Mouse (Mus musculus) neural tube, embryonic 14.5 days (tissue): Measurements from ENCODE around the gene Bmi1. TPM values are rescaled to one million over a fixed set of nuclear protein-coding genes. Genes with fewer than 3 reads are reported as not detected.

Source experiments
- ATAC-seq: fragments of 200-750 bp; cut with Nextera tagmentation; 2 replicates; pipeline ENCODE4 v1.8.0; 2017; ENCODE audit warnings: low read depth, mild to moderate bottlenecking, moderate TSS enrichment, moderate library complexity
- H3K27ac ChIP-seq: fragments of 300-500 bp; sonication (generic); 2 replicates; pipeline ENCODE4 v1.5.1; 2014; ENCODE audit warnings: low read depth, mild to moderate bottlenecking, control low read depth, low read length, moderate library complexity, mixed read lengths
- H3K27me3 ChIP-seq: fragments of 300-500 bp; sonication (generic); 2 replicates; pipeline ENCODE4 v1.6.1; 2014; ENCODE audit warnings: low read length; ENCODE audit not compliant: control insufficient read depth, insufficient read depth
- H3K36me3 ChIP-seq: fragments of 300-500 bp; sonication (generic); 2 replicates; pipeline ENCODE4 v1.6.1; 2014; ENCODE audit warnings: low read length, mixed read lengths; ENCODE audit not compliant: control insufficient read depth, insufficient read depth
- H3K4me1 ChIP-seq: fragments of 300-500 bp; sonication (generic); 2 replicates; pipeline ENCODE4 v1.6.1; 2014; ENCODE audit warnings: low read length; ENCODE audit not compliant: control insufficient read depth, insufficient read depth
- H3K4me2 ChIP-seq: fragments of 300-500 bp; sonication (generic); 2 replicates; pipeline ENCODE4 v1.6.1; 2014; ENCODE audit warnings: mild to moderate bottlenecking, low read depth, low read length, control low read depth
- H3K4me3 ChIP-seq: fragments of 300-500 bp; sonication (generic); 2 replicates; pipeline ENCODE4 v1.5.1; 2014; ENCODE audit warnings: low read depth, low read length, control low read depth, mixed read lengths
- H3K9ac ChIP-seq: fragments of 300-500 bp; sonication (generic); replicated peaks from 2 replicates; pipeline ENCODE4 v1.6.1; 2014; ENCODE audit warnings: low read depth, mild to moderate bottlenecking, control low read depth, low read length, mixed read lengths
- H3K9me3 ChIP-seq: fragments of 300-500 bp; sonication (generic); 2 replicates; pipeline ENCODE4 v1.6.1; 2016; ENCODE audit warnings: low read length; ENCODE audit not compliant: control insufficient read depth
- WGBS: fragments of 180-500 bp; shearing (Covaris S2); extraction: QIAGEN DNeasy Blood & Tissue Kit; methylation state at CpG from one replicate; pipeline ENCODE4 v1.1.7; 2014; 5-methylcytosine and 5-hydroxymethylcytosine counted together
- polyA plus RNA-seq: library from polyadenylated mRNA; unstranded; fragments of >200 nt; fragmentation: Nextera tagmentation; extraction: Ambion mirVana; gene quantifications from 2 replicates; pipeline ENCODE4 v1.2.1, GENCODE M21; 2014

Gene Bmi1
- polyA plus RNA-seq, 1 experiment from 2014 or later: 30.6 TPM

- H3K36me3 ChIP-seq: no peaks in the 10 kb centered on the region
- no peaks in the 10 kb centered on the region for H3K9me3 ChIP-seq
- whole genome bisulfite sequencing: under 1% methylated on average over 56 of the region's 56 CpGs
- no peak overlapping the region for H3K9ac ChIP-seq
- no peak overlapping the region for H3K4me3 ChIP-seq
- peak; percentile 52; the same call in 1 of the 2 replicates for ATAC-seq
- no peak overlapping the region for H3K4me2 ChIP-seq
- peaks cover 54% of the 10 kb centered on the region for H3K27me3 ChIP-seq
- no peak overlapping the region for H3K27ac ChIP-seq
- peaks cover 6% of the 10 kb centered on the region for H3K4me1 ChIP-seq
Observed at GRCm38 (mm10) chr2:18698663-18699385, 22.0 kb downstream of the Bmi1 start.

- Histone ChIP-seq H3K36me3 (no peaks in the 10 kb centered on the region), H3K4me2 (no peak overlapping the region), H3K4me1 (0 out of 2 replicates have a peak, but pooled peaks cover under 1% of the 10 kb centered on the region), H3K9me3 (no peaks in the 10 kb centered on the region), H3K27me3 (peaks cover 52% of the 10 kb centered on the region), H3K9ac (no peak overlapping the region), H3K4me3 (no peak overlapping the region), H3K27ac (no peak overlapping the region)
- WGBS: 0% methylated on average over 11 of the region's 11 CpGs
- no peak for ATAC-seq
Observed at GRCm38 (mm10) chr2:18699401-18699990, 22.7 kb downstream of the Bmi1 start.

- 79% methylated on average over 3 of the region's 3 CpGs for WGBS
- ATAC-seq: no peak
- H3K4me1 ChIP-seq: no peaks in the 10 kb centered on the region
- H3K27ac ChIP-seq: no peak overlapping the region
- H3K9ac ChIP-seq: no peak overlapping the region
- H3K4me2 ChIP-seq: no peak overlapping the region
- no peaks in the 10 kb centered on the region for H3K9me3 ChIP-seq
- no peak overlapping the region for H3K4me3 ChIP-seq
- no peaks in the 10 kb centered on the region for H3K27me3 ChIP-seq
- H3K36me3 ChIP-seq: no peaks in the 10 kb centered on the region
Observed at GRCm38 (mm10) chr2:18710356-18710755, 33.5 kb downstream of the Bmi1 start.

- ATAC-seq: no peak
Observed at GRCm38 (mm10) chr2:18713071-18713470, 36.3 kb downstream of the Bmi1 start.

GRCm38 (mm10) chr2:18714337-18714736 lies 37.5 kb downstream of the Bmi1 start:
- 75% methylated on average over 3 of the region's 3 CpGs for WGBS
- Histone ChIP-seq H3K27me3 (no peaks in the 10 kb centered on the region), H3K4me2 (no peak overlapping the region), H3K27ac (no peak overlapping the region), H3K4me1 (no peaks in the 10 kb centered on the region), H3K9me3 (no peaks in the 10 kb centered on the region), H3K36me3 (no peaks in the 10 kb centered on the region), H3K9ac (no peak overlapping the region), H3K4me3 (no peak overlapping the region)
- ATAC-seq: no peak

More at GRCm38 (mm10) chr2:18713071-18713470, 36.3 kb downstream of the Bmi1 start:
- 75% methylated on average over 2 of the region's 2 CpGs for WGBS
- Histone ChIP-seq H3K27ac (no peak overlapping the region), H3K9me3 (no peaks in the 10 kb centered on the region), H3K9ac (no peak overlapping the region), H3K36me3 (no peaks in the 10 kb centered on the region), H3K4me2 (no peak overlapping the region), H3K4me1 (no peaks in the 10 kb centered on the region), H3K4me3 (no peak overlapping the region), H3K27me3 (no peaks in the 10 kb centered on the region)

GRCm38 (mm10) chr2:18718521-18718920 lies 41.7 kb downstream of the Bmi1 start:
- Histone ChIP-seq H3K27me3 (no peaks in the 10 kb centered on the region), H3K4me1 (no peaks in the 10 kb centered on the region), H3K36me3 (no peaks in the 10 kb centered on the region), H3K9me3 (no peaks in the 10 kb centered on the region), H3K4me2 (no peak overlapping the region), H3K4me3 (no peak overlapping the region), H3K9ac (no peak overlapping the region), H3K27ac (no peak overlapping the region)
- no peak for ATAC-seq
- 88% methylated on average over 4 of the region's 4 CpGs for WGBS

- Histone ChIP-seq H3K9ac (no peak overlapping the region), H3K27ac (no peak overlapping the region), H3K4me3 (no peak overlapping the region), H3K4me1 (no peaks in the 10 kb centered on the region), H3K4me2 (no peak overlapping the region), H3K9me3 (no peaks in the 10 kb centered on the region), H3K27me3 (no peaks in the 10 kb centered on the region), H3K36me3 (no peaks in the 10 kb centered on the region)
- ATAC-seq: no peak
- 57% methylated on average over 3 of the region's 3 CpGs for WGBS
Observed at GRCm38 (mm10) chr2:18722208-18722830, 45.5 kb downstream of the Bmi1 start.

GRCm38 (mm10) chr2:18724462-18724861 lies 47.6 kb downstream of the Bmi1 start:
- H3K4me3 ChIP-seq: no peak overlapping the region
- no peaks in the 10 kb centered on the region for H3K27me3 ChIP-seq
- no peaks in the 10 kb centered on the region for H3K36me3 ChIP-seq
- H3K4me1 ChIP-seq: no peaks in the 10 kb centered on the region
- H3K4me2 ChIP-seq: no peak overlapping the region
- WGBS: 82% methylated on average over 1 of the region's 1 CpGs
- no peak overlapping the region for H3K27ac ChIP-seq
- H3K9me3 ChIP-seq: no peaks in the 10 kb centered on the region
- H3K9ac ChIP-seq: no peak overlapping the region
- ATAC-seq: no peak

- no peaks in the 10 kb centered on the region for H3K4me1 ChIP-seq
- ATAC-seq: no peak
- 84% methylated on average over 4 of the region's 4 CpGs for WGBS
- no peak overlapping the region for H3K4me3 ChIP-seq
- no peak overlapping the region for H3K9ac ChIP-seq
- H3K9me3 ChIP-seq: no peaks in the 10 kb centered on the region
- no peaks in the 10 kb centered on the region for H3K27me3 ChIP-seq
- no peak overlapping the region for H3K27ac ChIP-seq
- no peak overlapping the region for H3K4me2 ChIP-seq
- H3K36me3 ChIP-seq: no peaks in the 10 kb centered on the region
Observed at GRCm38 (mm10) chr2:18725880-18726279, 49.1 kb downstream of the Bmi1 start.
